Mouse (Mus musculus) CH12.LX (cell line): ENCODE data around the gene Milr1. TPM values are rescaled to one million over a fixed set of nuclear protein-coding genes. Genes with fewer than 3 reads are reported as not detected.
"Not testable (repeated sequence)": the region's sequence is repeated elsewhere in the genome, so short reads cannot be mapped to it uniquely, and the experiment has no call there.

Experiments used
- DNase-seq: peaks from one replicate; pipeline ENCODE4 v3.0.0-alpha.2; 2013; ENCODE audit errors: extremely low read depth
- H3K27ac ChIP-seq: 2 replicates; pipeline ENCODE4 v1.5.1; 2012; ENCODE audit warnings: low read depth, mild to moderate bottlenecking, control low read depth, moderate library complexity; ENCODE audit not compliant: insufficient read depth
- H3K27me3 ChIP-seq: replicated peaks from 2 replicates; pipeline ENCODE3; 2012; ENCODE audit warnings: inconsistent platforms
- H3K36me3 ChIP-seq, 2 experiments: replicated peaks in 1 of 2; 2 replicates each; pipeline versions ENCODE3 to v1.6.1; 2012; ENCODE audit warnings: inconsistent platforms in 1 of 2, low read length in 1 of 2, mild to moderate bottlenecking in 1 of 2, mixed read lengths in 1 of 2, moderate library complexity in 1 of 2; ENCODE audit not compliant: control insufficient read depth in 1 of 2, insufficient read depth in 1 of 2
- H3K4me1 ChIP-seq, 2 experiments: 2 replicates each; pipeline ENCODE4 v1.6.1; 2012; ENCODE audit warnings: inconsistent platforms in 1 of 2, moderate library complexity in 1 of 2; ENCODE audit not compliant: insufficient read depth in 2 of 2, control insufficient read depth in 1 of 2
- H3K4me2 ChIP-seq: 2 replicates; pipeline ENCODE4 v1.6.1; 2012; ENCODE audit warnings: low read depth, mild to moderate bottlenecking, control low read depth; ENCODE audit not compliant: poor library complexity, insufficient read depth, severe bottlenecking
- H3K4me3 ChIP-seq, 3 experiments: fragments of 150-350 bp in 1 of 3; sonication (generic) in 1 of 3; replicated peaks in 1 of 3; 2 replicates each; pipeline versions ENCODE3 to v1.5.1; 2011 to 2012; ENCODE audit warnings: low read depth in 2 of 3, low read length in 2 of 3, mild to moderate bottlenecking in 2 of 3, moderate library complexity in 2 of 3, control low read depth in 1 of 3, improper control_type of control experiment in 1 of 3, inconsistent platforms in 1 of 3, mixed read lengths in 1 of 3; ENCODE audit not compliant: poor library complexity in 1 of 3
- H3K79me2 ChIP-seq: replicated peaks from 2 replicates; pipeline ENCODE4 v1.6.1; 2012; ENCODE audit warnings: mild to moderate bottlenecking, moderate library complexity; ENCODE audit not compliant: control insufficient read depth, poor library complexity, insufficient read depth, severe bottlenecking; ENCODE audit errors: extremely low read depth
- H3K9ac ChIP-seq: 2 replicates; pipeline ENCODE4 v1.6.1; 2012; ENCODE audit warnings: low read depth, mild to moderate bottlenecking, control low read depth, moderate library complexity; ENCODE audit not compliant: insufficient read depth
- H3K9me3 ChIP-seq: replicated peaks from 2 replicates; pipeline ENCODE3; 2012; ENCODE audit warnings: low read length, inconsistent platforms, mixed read lengths
- CHD1 ChIP-seq: IDR thresholded peaks from 2 replicates; pipeline ENCODE4 v1.6.1; 2012; ENCODE audit warnings: low read depth, low read length, improper control_type of control experiment, inconsistent platforms
- CHD2 ChIP-seq: IDR thresholded peaks from 2 replicates; pipeline ENCODE4 v1.6.1; 2011; ENCODE audit warnings: low read length, improper control_type of control experiment
- CTCF ChIP-seq, 2 experiments: IDR thresholded peaks in 1 of 2; conservative IDR thresholded peaks in 1 of 2; 2 replicates each; pipeline ENCODE4 v1.5.1; 2011 to 2012; ENCODE audit warnings: low read depth in 2 of 2, low read length in 2 of 2, improper control_type of control experiment in 1 of 2, inconsistent platforms in 1 of 2, mild to moderate bottlenecking in 1 of 2, moderate library complexity in 1 of 2
- ETS1 ChIP-seq: conservative IDR thresholded peaks from 2 replicates; pipeline ENCODE4 v1.6.1; 2012; ENCODE audit warnings: low read depth, mild to moderate bottlenecking, inconsistent platforms, low read length, improper control_type of control experiment, moderate library complexity
- JUN ChIP-seq: IDR thresholded peaks from 2 replicates; pipeline ENCODE4 v1.6.1; 2011; ENCODE audit warnings: low read depth, mild to moderate bottlenecking, low read length, improper control_type of control experiment, moderate library complexity; ENCODE audit not compliant: insufficient read depth
- JUND ChIP-seq: conservative IDR thresholded peaks from 2 replicates; pipeline ENCODE4 v1.6.1; 2011; ENCODE audit warnings: low read depth, low read length, improper control_type of control experiment
- MAFK ChIP-seq: IDR thresholded peaks from 2 replicates; pipeline ENCODE4 v1.6.1; 2011; ENCODE audit warnings: low read length, improper control_type of control experiment; ENCODE audit not compliant: insufficient replicate concordance
- MAZ ChIP-seq: IDR thresholded peaks from 2 replicates; pipeline ENCODE4 v1.6.1; 2012; ENCODE audit warnings: low read depth, mild to moderate bottlenecking, inconsistent platforms, low read length, improper control_type of control experiment, moderate library complexity
- MXI1 ChIP-seq: IDR thresholded peaks from 2 replicates; pipeline ENCODE4 v1.6.1; 2011; ENCODE audit warnings: mild to moderate bottlenecking, low read depth, low read length, improper control_type of control experiment
- MYC ChIP-seq: IDR thresholded peaks from 2 replicates; pipeline ENCODE4 v1.6.1; 2011; ENCODE audit warnings: low read depth, mild to moderate bottlenecking, improper control_type of control experiment, low read length
- NELFE ChIP-seq: IDR thresholded peaks from 2 replicates; pipeline ENCODE4 v1.6.1; 2011; ENCODE audit warnings: low read depth, low read length, improper control_type of control experiment
- PAX5 ChIP-seq: IDR thresholded peaks from 2 replicates; pipeline ENCODE4 v1.6.1; 2012; ENCODE audit warnings: low read length, inconsistent platforms, mixed read lengths
- POLR2A ChIP-seq: IDR thresholded peaks from 2 replicates; pipeline ENCODE4 v1.6.1; 2011; ENCODE audit warnings: low read depth, mild to moderate bottlenecking, improper control_type of control experiment, low read length
- POLR2AphosphoS2 ChIP-seq: IDR thresholded peaks from 2 replicates; pipeline ENCODE4 v1.6.1; 2011; ENCODE audit warnings: low read depth, low read length, improper control_type of control experiment
- RCOR1 ChIP-seq: conservative IDR thresholded peaks from 2 replicates; pipeline ENCODE4 v1.6.1; 2012; ENCODE audit warnings: low read depth, mild to moderate bottlenecking, inconsistent platforms, low read length, improper control_type of control experiment
- SIN3A ChIP-seq: IDR thresholded peaks from 2 replicates; pipeline ENCODE4 v1.6.1; 2012; ENCODE audit warnings: low read length, improper control_type of control experiment, inconsistent platforms
- SMC3 ChIP-seq: IDR thresholded peaks from 2 replicates; pipeline ENCODE4 v1.6.1; 2011; ENCODE audit warnings: low read depth, low read length, improper control_type of control experiment
- TBP ChIP-seq: conservative IDR thresholded peaks from 2 replicates; pipeline ENCODE4 v1.6.1; 2011; ENCODE audit warnings: low read depth, low read length, improper control_type of control experiment
- ZC3H11A ChIP-seq: IDR thresholded peaks from 2 replicates; pipeline ENCODE4 v1.6.1; 2012; ENCODE audit warnings: low read depth, mild to moderate bottlenecking, inconsistent platforms, low read length, improper control_type of control experiment
- ZMIZ1 ChIP-seq: IDR thresholded peaks from 2 replicates; pipeline ENCODE4 v1.6.1; 2012; ENCODE audit warnings: low read depth, mild to moderate bottlenecking, inconsistent platforms, low read length, improper control_type of control experiment
- ZNF384 ChIP-seq: IDR thresholded peaks from 2 replicates; pipeline ENCODE4 v1.6.1; 2012; ENCODE audit warnings: low read depth, low read length, improper control_type of control experiment, inconsistent platforms
- dilution Hi-C: fragments of 300-500 bp; cut with MboI; formaldehyde crosslinking; loops from 2 replicates; pipeline ENCODE4 v1.14.3; 2020; ENCODE audit warnings: low sequenced_read_pairs; ENCODE audit not compliant: extremely low pct_unique_long_range_greater_than_20kb, extremely low pct_ligation_motif_present
- in situ Hi-C: fragments of 300-500 bp; cut with MboI; formaldehyde crosslinking; loops from 3 replicates; pipeline ENCODE4 v1.14.3; 2019; ENCODE audit warnings: low sequenced_read_pairs, low pct_ligation_motif_present, low pct_unique_long_range_greater_than_20kb, mixed read lengths
- polyA plus RNA-seq: library from polyadenylated mRNA; unstranded; fragments of >175 nt; gene quantifications from 2 replicates; pipeline ENCODE4 v1.2.1, GENCODE M21; 2012; ENCODE audit warnings: low read depth; ENCODE audit not compliant: insufficient read length
- total RNA-seq, 2 experiments: library from RNA; depleted of rRNA; stranded (reverse); fragments of 300-350 nt in 1 of 2; fragments of >200 nt in 1 of 2; gene quantifications; 2 replicates each; pipeline ENCODE4 v1.2.3; 2012 to 2014

The Milr1 gene
- total and polyA plus RNA-seq, 3 experiments: 22.0 to 41.2 (median 35.4) TPM

- dilution Hi-C loops (no loop called here), in situ Hi-C loops (no loop called here)
- Histone ChIP-seq H3K27me3 (no peaks in the 10 kb centered on the region), H3K79me2 (peaks cover 55% of the 10 kb centered on the region), H3K36me3 (peaks cover 48 to 67% of the 10 kb centered on the region in 2 experiments), H3K4me1 (peaks cover 4 to 57% of the 10 kb centered on the region in 2 experiments; a peak in 2 of 4 replicates), H3K9ac (no peak overlapping the region), H3K4me2 (peak overlapping the region; percentile 59), H3K4me3 (no peak overlapping the region), H3K27ac (peak overlapping the region; percentile 65), H3K9me3 (no peaks in the 10 kb centered on the region)
- TF ChIP-seq RCOR1 (no peak), MYC (no peak), MAZ (no peak), ZC3H11A (no peak), MXI1 (no peak), CHD2 (no peak), ETS1 (no peak), SMC3 (no peak), MAFK (no peak), TBP (no peak), ZNF384 (no peak), CHD1 (no peak), JUN (no peak), CTCF (conservative IDR thresholded peaks at IDR 0.05 in 1 of 2, IDR thresholded peaks at IDR 0.05 in 1 of 2; ENCODE audit: low read depth in 2 of 2, low read length in 2 of 2) (no peak), JUND (no peak), PAX5 (no peak)
- no peak for DNase-seq
Observed at GRCm38 (mm10) chr11:106780089-106780425, 29.0 kb downstream of the Milr1 start.

DNA sequence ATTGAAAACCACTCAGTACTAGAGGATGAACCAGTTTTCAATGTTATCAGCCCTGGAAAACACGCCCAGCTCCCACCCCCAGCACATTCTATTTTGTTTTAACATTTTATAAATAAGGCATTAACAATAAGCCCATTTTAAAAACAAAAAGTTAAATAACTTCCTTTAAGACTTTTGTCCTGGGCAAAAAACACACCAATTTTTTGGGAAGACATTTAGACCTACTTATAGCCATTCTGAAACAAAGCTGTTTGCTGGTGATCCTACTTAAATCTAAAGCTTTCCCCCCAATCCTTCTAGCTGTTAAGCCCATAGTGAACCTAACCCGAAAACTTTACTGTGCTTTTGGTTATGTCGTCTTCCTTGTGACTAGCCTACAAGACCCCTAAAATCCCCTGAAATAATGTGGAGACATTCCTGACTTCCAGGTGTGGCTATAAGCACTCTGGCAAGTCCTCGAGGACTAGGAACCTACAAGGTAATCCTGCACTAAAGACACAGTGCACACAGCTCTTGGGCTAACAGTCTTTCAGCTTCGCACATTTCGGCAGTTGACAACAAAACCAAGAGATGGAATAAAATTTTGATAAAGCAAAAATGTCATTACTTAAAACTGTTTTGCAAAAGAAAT, 29.7 kb downstream of the Milr1 start:
- H3K4me3 ChIP-seq: no peak overlapping the region
- in situ Hi-C loops (no loop called here), dilution Hi-C loops (no loop called here)
- no peak overlapping the region for H3K27ac ChIP-seq
- peaks cover 4 to 63% of the 10 kb centered on the region in 2 experiments; a peak in 2 of 4 replicates for H3K4me1 ChIP-seq
- H3K27me3 ChIP-seq: no peaks in the 10 kb centered on the region
- H3K9me3 ChIP-seq: no peaks in the 10 kb centered on the region
- no peak for DNase-seq
- H3K4me2 ChIP-seq: no peak overlapping the region; the same call in 1 of the 2 replicates
- H3K9ac ChIP-seq: no peak overlapping the region
- H3K79me2 ChIP-seq: peaks cover 61% of the 10 kb centered on the region
- TF ChIP-seq ZMIZ1 (0 out of 2 replicates have a peak, but pooled peaks have one; percentile 46), SIN3A (0 out of 2 replicates have a peak, but pooled peaks have one; percentile 28), NELFE (peak; percentile 31; the same call in 1 of the 2 replicates), JUN (no peak), POLR2AphosphoS2 (0 out of 2 replicates have a peak, but pooled peaks have one; percentile 0), POLR2A (peak; percentile 49)
- TF ChIP-seq, all 38 proteins: peak for 5
- peaks cover 49 to 67% of the 10 kb centered on the region in 2 experiments for H3K36me3 ChIP-seq

GRCm38 (mm10) chr11:106782271-106782670, 31.2 kb downstream of the Milr1 start:
- H3K9ac ChIP-seq, DNase-seq, H3K9me3 ChIP-seq, in situ Hi-C loops, H3K27me3 ChIP-seq, dilution Hi-C loops, H3K4me2 ChIP-seq, H3K4me3 ChIP-seq, H3K27ac ChIP-seq: not testable (repeated sequence)
- H3K79me2 ChIP-seq: peaks cover 70% of the 10 kb centered on the region
- H3K36me3 ChIP-seq: peaks cover 54 to 69% of the 10 kb centered on the region in 2 experiments
- peaks cover 4 to 61% of the 10 kb centered on the region in 2 experiments; a peak in 2 of 4 replicates for H3K4me1 ChIP-seq
